In genomic region chr10:116201542-116201941, GRCm38 (mm10) we compare ENCODE assay signal across 25 mouse cellular contexts.
"Had no signal": no experiment of that assay in that cellular context is flagged by ENCODE, and none has a peak within 500 bp of the region (broad histone marks: within the 10 kb centered on the region; RNA-seq: fewer than 3 reads in every experiment).

No protein-coding gene starts in this region.

- H3K9me3 ChIP-seq: heart, embryonic 10.5 days; heart, embryonic 13.5 days; heart, embryonic 15.5 days; hindbrain, embryonic 13.5 days; hindbrain, embryonic 15.5 days; kidney, embryonic 15.5 days; limb, embryonic 13.5 days; limb, embryonic 15.5 days; liver, embryonic 12.5 days had no signal

- H3K27me3 ChIP-seq: heart, embryonic 13.5 days; heart, embryonic 15.5 days; hindbrain, embryonic 13.5 days; hindbrain, embryonic 15.5 days; kidney, embryonic 15.5 days; limb, embryonic 13.5 days; liver, embryonic 12.5 days had no signal

- H3K36me3 ChIP-seq: heart, embryonic 10.5 days; heart, embryonic 13.5 days; heart, embryonic 15.5 days; hindbrain, embryonic 13.5 days; hindbrain, embryonic 15.5 days; kidney, embryonic 15.5 days; limb, embryonic 13.5 days; limb, embryonic 15.5 days; liver, embryonic 12.5 days had no signal

- ATAC-seq: hindbrain, postnatal 0 days; intestine, embryonic 16.5 days; liver, embryonic 12.5 days had no signal

- H3K4me3 ChIP-seq: heart, embryonic 10.5 days; heart, embryonic 13.5 days; heart, embryonic 15.5 days; hindbrain, embryonic 13.5 days; hindbrain, embryonic 15.5 days; kidney, embryonic 15.5 days; limb, embryonic 13.5 days; limb, embryonic 15.5 days; liver, embryonic 12.5 days had no signal

- H3K4me2 ChIP-seq: heart, embryonic 13.5 days; heart, embryonic 15.5 days; hindbrain, embryonic 13.5 days; hindbrain, embryonic 15.5 days; kidney, embryonic 15.5 days; limb, embryonic 13.5 days; limb, embryonic 15.5 days; liver, embryonic 12.5 days had no signal

- H3K9ac ChIP-seq: heart, embryonic 13.5 days; heart, embryonic 15.5 days; hindbrain, embryonic 13.5 days; hindbrain, embryonic 15.5 days; kidney, embryonic 15.5 days; limb, embryonic 13.5 days; limb, embryonic 15.5 days; liver, embryonic 12.5 days; liver, embryonic 14.5 days had no signal

- DNase-seq: gastrocnemius, postnatal 14 days; gastrocnemius, postnatal 36 days; heart, adult 18-20 months; heart, postnatal 14 days; heart, postnatal 36 days; kidney, adult 11 months; kidney, adult 9 months; kidney, postnatal 14 days; kidney, postnatal 36 days; layer of hippocampus, adult 9-11 months; layer of hippocampus, postnatal 36 days; left cerebral cortex, postnatal 4 days had no signal

- H3K27ac ChIP-seq: heart, embryonic 10.5 days; heart, embryonic 13.5 days; heart, embryonic 15.5 days; hindbrain, embryonic 13.5 days; hindbrain, embryonic 15.5 days; hindbrain, postnatal 0 days; kidney, embryonic 15.5 days; kidney, postnatal 0 days; limb, embryonic 13.5 days; limb, embryonic 15.5 days; liver, embryonic 12.5 days; liver, embryonic 14.5 days had no signal
